Mouse (Mus musculus) urinary bladder, postnatal 4 days (tissue): ENCODE results near the gene Nsd1.

Source experiments
- DNase-seq, 2 experiments: peaks; one replicate each; pipeline ENCODE4 v3.0.0; 2021 to 2022; ENCODE audit warnings: low spot score in 2 of 2

Gene Nsd1

DNA sequence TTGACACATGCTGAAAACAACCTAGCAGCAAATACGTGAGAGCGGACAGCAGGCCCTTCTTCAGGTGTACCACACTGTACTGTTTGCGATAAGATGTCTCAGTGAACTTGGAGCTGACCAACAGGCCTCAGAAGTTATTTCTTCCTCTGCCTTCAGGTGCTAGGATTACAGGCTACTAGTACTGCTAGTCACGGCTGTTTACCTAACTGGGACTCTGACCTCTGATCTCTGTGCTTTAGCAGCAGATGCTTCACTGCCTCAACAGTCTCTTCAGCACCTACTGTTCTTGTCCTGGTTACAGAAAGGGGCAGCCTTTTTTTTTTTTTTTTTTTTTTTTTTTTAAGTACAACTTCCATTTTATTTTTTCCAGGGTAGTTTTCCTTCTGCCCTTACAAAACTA lies 43.2 kb downstream of the Nsd1 start:
- DNase-seq = no peak

- no peak for DNase-seq
These were observed 45.6 kb downstream of the Nsd1 start for GRCm38 (mm10) chr13:55255052-55255652.

DNA sequence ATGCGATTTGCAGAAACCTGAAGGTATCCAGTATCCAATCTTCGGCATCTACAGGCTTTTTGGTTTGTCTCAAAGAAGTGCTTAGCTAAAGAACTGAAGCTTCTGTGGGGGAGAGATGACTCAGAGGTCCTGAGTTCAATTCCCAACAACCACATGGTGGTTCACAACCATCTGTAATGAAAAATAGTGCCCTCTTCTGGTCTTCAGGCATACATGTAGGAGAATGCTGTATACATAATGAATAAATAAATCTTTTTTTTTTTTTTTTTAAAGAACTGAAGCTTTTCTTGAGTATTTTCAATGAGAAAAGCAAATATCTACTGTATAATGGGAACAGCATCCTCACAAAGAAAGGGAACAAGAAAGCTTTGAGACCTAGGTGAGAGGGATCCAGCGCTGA lies 49.1 kb downstream of the Nsd1 start:
- no peak for DNase-seq

GRCm38 (mm10) chr13:55261521-55261920 lies 51.9 kb downstream of the Nsd1 start:
- DNase-seq = no peak

DNA sequence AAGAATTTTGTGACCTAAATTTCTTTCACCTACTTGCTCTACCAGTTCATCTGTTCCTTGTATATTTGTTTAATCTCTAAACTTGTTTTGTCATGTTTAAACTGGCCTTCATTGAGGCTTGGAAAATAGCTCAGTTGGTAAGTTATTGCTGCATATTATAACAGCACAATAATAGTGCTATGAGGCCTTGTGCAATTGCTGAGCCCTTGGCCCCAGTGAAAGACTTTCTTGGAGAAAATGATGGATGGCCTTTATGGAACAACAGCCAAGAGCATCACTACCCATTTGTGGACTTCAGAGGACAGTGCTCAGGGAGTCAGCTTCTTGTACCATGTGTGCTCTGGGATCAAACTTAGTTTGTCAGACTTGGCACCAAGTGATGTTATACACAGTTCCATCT lies 52.5 kb downstream of the Nsd1 start:
- no peak for DNase-seq

- DNase-seq = no peak
These were observed 67.6 kb downstream of the Nsd1 start for GRCm38 (mm10) chr13:55277203-55277602.

- DNase-seq = no peak
These were observed 68.1 kb downstream of the Nsd1 start for GRCm38 (mm10) chr13:55277646-55278045.

DNA sequence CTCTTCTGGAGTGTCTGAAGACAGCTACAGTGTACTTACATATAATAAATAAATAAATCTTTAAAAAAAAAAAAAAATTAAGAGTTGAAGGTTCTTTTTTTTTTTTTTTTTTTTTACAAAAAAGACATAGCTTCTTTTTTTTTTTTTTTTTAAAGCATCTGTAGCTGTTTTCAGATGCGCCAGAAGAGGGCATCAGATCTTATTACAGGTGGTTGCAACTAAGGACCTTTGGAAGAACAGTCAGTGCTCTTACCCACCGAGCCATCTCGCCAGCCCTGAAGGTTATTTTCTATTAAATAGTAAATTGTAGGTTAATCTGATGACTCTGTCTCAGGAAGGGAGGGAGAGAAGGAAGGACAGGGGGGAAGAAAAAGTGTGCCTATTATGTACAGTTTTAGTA lies 79.3 kb downstream of the Nsd1 start:
- DNase-seq = no peak

GRCm38 (mm10) chr13:55296760-55297159 lies 87.2 kb downstream of the Nsd1 start:
- no peak for DNase-seq

DNA sequence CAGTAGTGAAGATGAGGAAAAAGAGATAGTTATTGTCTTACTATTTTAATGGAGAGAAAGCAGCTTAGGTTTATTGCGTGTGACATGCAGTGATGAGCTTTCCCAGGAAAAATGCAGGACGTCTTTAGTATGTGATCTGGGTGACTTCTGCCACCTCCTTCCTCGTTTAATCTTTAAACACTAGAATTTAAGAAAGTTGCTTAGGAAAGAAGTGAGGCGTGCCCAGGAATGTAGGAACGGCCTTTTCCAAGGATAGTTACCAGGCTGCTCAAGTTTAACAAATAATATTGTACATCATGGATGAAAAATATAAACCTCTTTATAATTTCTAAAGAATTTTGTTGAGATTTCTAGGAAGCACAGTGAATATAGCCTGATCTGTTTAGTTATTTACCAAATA lies 91.3 kb downstream of the Nsd1 start:
- no peak for DNase-seq

DNA sequence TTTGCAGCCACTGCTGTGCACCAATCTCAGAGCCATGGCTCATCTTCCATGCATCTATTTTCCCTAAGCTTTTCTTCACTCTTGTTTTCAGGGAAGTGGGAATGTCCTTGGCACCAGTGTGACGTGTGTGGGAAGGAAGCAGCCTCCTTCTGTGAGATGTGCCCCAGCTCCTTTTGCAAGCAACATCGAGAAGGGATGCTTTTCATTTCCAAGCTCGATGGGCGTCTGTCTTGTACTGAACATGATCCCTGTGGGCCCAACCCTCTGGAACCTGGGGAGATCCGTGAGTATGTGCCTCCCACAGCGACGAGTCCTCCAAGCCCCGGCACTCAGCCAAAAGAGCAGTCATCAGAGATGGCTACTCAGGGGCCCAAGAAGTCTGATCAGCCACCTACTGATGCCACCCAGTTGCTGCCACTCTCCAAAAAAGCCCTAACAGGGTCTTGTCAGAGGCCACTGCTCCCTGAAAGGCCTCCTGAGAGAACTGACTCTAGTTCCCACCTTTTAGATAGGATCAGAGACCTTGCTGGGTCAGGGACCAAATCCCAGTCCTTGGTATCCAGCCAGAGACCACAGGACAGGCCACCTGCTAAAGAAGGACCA lies 102.5 kb downstream of the Nsd1 start:
- no peak for DNase-seq

GRCm38 (mm10) chr13:55313051-55313450 lies 103.5 kb downstream of the Nsd1 start:
- DNase-seq = no peak

DNA sequence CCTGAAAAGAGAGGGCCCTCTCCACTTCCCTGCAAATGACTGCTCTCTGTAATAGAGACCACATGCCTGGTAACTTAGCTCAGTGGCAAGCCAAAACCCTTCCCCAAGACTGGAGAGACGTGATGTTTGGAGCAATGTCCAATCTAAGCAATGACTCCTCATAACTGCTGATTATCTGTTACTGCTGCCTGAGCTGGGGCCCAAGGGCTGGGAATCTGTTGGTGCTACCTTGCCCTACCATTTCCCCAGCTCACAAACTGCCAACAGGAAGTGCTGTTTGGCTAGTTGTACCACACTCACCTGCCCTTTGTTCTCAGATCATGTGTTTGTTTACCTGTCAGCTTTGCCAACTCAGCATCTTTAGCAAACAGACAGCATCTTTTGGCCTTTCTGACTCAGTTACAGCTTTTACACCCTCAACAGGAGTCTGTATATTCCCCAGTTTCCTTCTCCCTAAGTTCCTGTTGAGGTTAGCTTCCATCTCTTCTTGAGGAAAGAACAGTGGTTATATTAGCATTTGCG lies 105.4 kb downstream of the Nsd1 start:
- no peak for DNase-seq

- no peak for DNase-seq
These were observed 108.8 kb downstream of the Nsd1 start for GRCm38 (mm10) chr13:55318351-55318750.

- no peak for DNase-seq
These were observed 110.5 kb downstream of the Nsd1 start, which contains the start of gene Prelid1 for GRCm38 (mm10) chr13:55319931-55320533. Gene Prelid1, plus strand, starts transcription at chr13:55320500.

- peak; percentile 85 to 90 for DNase-seq
These were observed 112.0 kb downstream of the Nsd1 start, which contains the start of gene Rab24 for GRCm38 (mm10) chr13:55321434-55322129. Gene Rab24, minus strand, starts transcription at chr13:55321946.

GRCm38 (mm10) chr13:55322130-55322825 lies 112.7 kb downstream of the Nsd1 start:
- DNase-seq = no peak

GRCm38 (mm10) chr13:55325596-55325995 lies 116.0 kb downstream of the Nsd1 start:
- no peak for DNase-seq

- no peak for DNase-seq
These were observed 117.6 kb downstream of the Nsd1 start for GRCm38 (mm10) chr13:55327169-55327568.

DNA sequence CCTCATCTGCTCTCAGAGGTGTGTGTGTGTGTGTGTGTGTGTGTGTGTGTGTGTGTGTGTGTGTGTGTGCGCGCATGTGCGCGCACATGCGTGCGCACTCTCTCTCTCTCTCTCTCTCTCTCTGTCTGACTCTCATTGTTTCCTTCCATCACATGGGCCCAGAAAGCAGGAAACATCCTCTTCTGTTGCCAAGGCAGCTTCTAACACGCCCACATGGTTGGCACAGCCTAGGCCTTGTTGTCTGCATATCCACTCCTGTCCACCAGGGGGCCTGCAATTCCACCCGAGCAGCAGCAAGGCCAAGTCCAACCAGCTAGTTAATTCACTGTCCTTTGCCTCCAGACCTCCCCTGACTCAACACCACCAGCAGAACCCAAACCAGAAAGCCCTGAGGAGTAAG lies 118.1 kb downstream of the Nsd1 start:
- DNase-seq = peak; percentile 76 to 82

DNA sequence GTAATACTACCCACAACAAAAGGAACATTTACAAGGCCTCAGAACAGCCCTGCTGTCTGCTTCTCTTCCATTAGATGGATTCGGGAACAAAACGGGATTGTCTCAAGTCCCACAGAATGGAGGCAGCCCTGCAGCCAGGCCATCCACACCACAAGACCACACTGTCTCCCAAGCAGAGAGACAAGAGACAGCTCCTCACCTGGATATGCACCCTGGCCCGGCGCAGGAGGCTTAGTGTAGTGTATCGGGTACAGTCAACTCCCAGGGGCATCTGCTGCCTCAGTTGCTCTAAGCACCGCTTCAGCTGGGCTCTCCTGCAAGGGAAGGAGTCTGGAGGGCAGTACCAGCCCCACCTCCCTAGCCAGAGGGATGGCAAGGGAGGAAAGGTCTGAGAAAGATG lies 118.6 kb downstream of the Nsd1 start:
- no peak for DNase-seq

DNA sequence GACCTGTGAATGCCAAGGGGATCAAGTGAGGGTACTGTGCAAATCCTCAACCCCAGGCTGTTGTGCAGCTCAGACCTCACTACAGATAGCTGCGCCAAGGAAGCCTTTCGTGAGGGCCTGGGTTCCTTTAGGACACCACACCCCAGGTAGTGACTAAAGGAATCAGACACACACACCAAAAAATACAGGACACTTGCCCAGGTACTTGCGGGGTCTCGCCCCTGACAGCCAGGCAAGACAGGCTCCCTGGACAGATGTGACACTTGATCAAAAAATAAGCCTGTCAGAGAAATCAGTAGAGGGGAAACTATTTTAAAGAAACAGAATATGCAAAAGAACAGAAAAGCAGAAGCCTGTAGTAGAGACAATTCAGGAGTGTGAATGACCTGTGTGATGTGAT lies 119.1 kb downstream of the Nsd1 start:
- DNase-seq = no peak
